Mouse (Mus musculus): Measurements from ENCODE around the gene Gm49321.

DNA sequence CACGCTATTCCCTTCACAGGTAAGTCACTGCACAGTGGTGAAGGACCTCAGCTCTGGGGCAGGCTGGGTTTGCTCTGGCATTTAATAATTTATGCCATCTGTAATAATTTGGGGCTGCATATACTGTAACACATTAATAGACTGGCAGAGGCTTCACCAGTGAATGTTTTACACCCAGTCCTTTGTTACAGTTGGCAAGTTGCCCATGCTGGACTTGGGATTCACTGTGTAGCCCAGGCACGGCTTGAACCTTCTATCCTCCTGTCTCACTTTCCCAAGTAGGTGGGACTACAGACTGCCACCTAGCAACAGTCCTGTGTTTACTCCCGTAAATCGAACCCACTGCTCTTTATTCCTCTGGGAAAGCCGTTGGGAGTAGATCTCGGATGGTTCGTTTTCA, 48.8 kb downstream of the Gm49321 start:
- TF ChIP-seq POLR2A (IDR thresholded peaks at IDR 0.05; ENCODE audit: low read depth, low read length) (no peak), CTCF (IDR thresholded peaks at IDR 0.05; ENCODE audit: extremely low read depth, insufficient read length, insufficient replicate concordance, low read depth, low read length) (no peak)

All from small intestine, adult 2 months (tissue).